ENCODE assay signal across 36 mouse cellular contexts in genomic region chr3:142122376-142122775, GRCm38 (mm10). TPM values are rescaled to one million over a fixed set of nuclear protein-coding genes. Genes with fewer than 3 reads are reported as not detected.
"Had no signal": no experiment of that assay in that cellular context is flagged by ENCODE, and none has a peak within 500 bp of the region (broad histone marks: within the 10 kb centered on the region; RNA-seq: fewer than 3 reads in every experiment).

No protein-coding gene starts in this region.

- H3K27me3 ChIP-seq: liver, embryonic 12.5 days; liver, embryonic 13.5 days; liver, embryonic 15.5 days; lung, embryonic 15.5 days; megakaryocyte, embryonic 14.5 days; midbrain, embryonic 12.5 days; midbrain, embryonic 13.5 days; midbrain, embryonic 15.5 days; neural tube, embryonic 12.5 days; neural tube, embryonic 13.5 days had no signal

- H3K4me1 ChIP-seq: liver, embryonic 12.5 days; liver, embryonic 13.5 days; liver, embryonic 15.5 days; megakaryocyte, embryonic 14.5 days; midbrain, embryonic 15.5 days had no signal

- H3K36me3 ChIP-seq: limb, embryonic 12.5 days; limb, embryonic 15.5 days; liver, embryonic 12.5 days; liver, embryonic 13.5 days; liver, embryonic 15.5 days; lung, embryonic 15.5 days; midbrain, embryonic 10.5 days; midbrain, embryonic 12.5 days; midbrain, embryonic 13.5 days; midbrain, embryonic 15.5 days; neural tube, embryonic 12.5 days; neural tube, embryonic 13.5 days had no signal

- H3K9me3 ChIP-seq: limb, embryonic 12.5 days; limb, embryonic 15.5 days; liver, embryonic 12.5 days; liver, embryonic 13.5 days; liver, embryonic 15.5 days; lung, embryonic 15.5 days; megakaryocyte, embryonic 14.5 days; midbrain, embryonic 10.5 days; midbrain, embryonic 12.5 days; midbrain, embryonic 13.5 days; midbrain, embryonic 15.5 days; neural tube, embryonic 12.5 days; neural tube, embryonic 13.5 days had no signal

- DNase-seq: left cerebral cortex, postnatal 4 days; liver; liver, embryonic 13.5 days; liver, postnatal 0 days; lung, adult 18-20 months; lung, adult 2 months; lung, embryonic 14.5 days; lung, postnatal 10 days; lung, postnatal 14 days; lung, postnatal 36 days; lung, postnatal 4 days; midbrain, embryonic 14.5 days had no signal

- ATAC-seq: liver, embryonic 12.5 days; liver, postnatal 0 days; lung, postnatal 0 days; midbrain, embryonic 13.5 days; midbrain, embryonic 15.5 days; midbrain, embryonic 16.5 days had no signal

- H3K4me2 ChIP-seq: limb, embryonic 12.5 days; limb, embryonic 15.5 days; liver, embryonic 11.5 days; liver, embryonic 12.5 days; liver, embryonic 13.5 days; liver, embryonic 15.5 days; lung, embryonic 14.5 days; lung, embryonic 15.5 days; midbrain, embryonic 11.5 days; midbrain, embryonic 12.5 days; midbrain, embryonic 13.5 days; midbrain, embryonic 15.5 days; neural tube, embryonic 12.5 days; neural tube, embryonic 13.5 days had no signal

- H3K4me3 ChIP-seq: limb, embryonic 12.5 days; limb, embryonic 15.5 days; liver, embryonic 12.5 days; liver, embryonic 13.5 days; liver, embryonic 15.5 days; lung, embryonic 15.5 days; megakaryocyte, embryonic 14.5 days; midbrain, embryonic 10.5 days; midbrain, embryonic 12.5 days; midbrain, embryonic 13.5 days; midbrain, embryonic 15.5 days; myocyte; neural tube, embryonic 12.5 days; neural tube, embryonic 13.5 days had no signal

- H3K9ac ChIP-seq: limb, embryonic 12.5 days; limb, embryonic 15.5 days; liver, embryonic 12.5 days; liver, embryonic 13.5 days; liver, embryonic 14.5 days; liver, embryonic 15.5 days; liver, postnatal 0 days; lung, embryonic 14.5 days; lung, embryonic 15.5 days; midbrain, embryonic 12.5 days; midbrain, embryonic 13.5 days; midbrain, embryonic 15.5 days; neural tube, embryonic 12.5 days; neural tube, embryonic 13.5 days had no signal

- H3K27ac ChIP-seq: limb, embryonic 12.5 days; limb, embryonic 15.5 days; liver, embryonic 12.5 days; liver, embryonic 13.5 days; liver, embryonic 14.5 days; liver, embryonic 15.5 days; lung, embryonic 15.5 days; macrophage; midbrain, embryonic 10.5 days; midbrain, embryonic 12.5 days; midbrain, embryonic 13.5 days; midbrain, embryonic 15.5 days; neural tube, embryonic 12.5 days; neural tube, embryonic 13.5 days had no signal

RNA-seq across cellular contexts. Expression of gene Bmpr1b, which starts 46.8 kb away (rescaled TPM):
- total RNA-seq: liver, adult 2 months; megakaryocyte progenitor cell, adult 5-6 weeks; megakaryocyte, adult 5-6 weeks; megakaryocyte-erythroid progenitor cell, adult 5-6 weeks; monocyte, adult 5-6 weeks had no signal
- polyA plus RNA-seq: liver, adult 2 months; liver, postnatal 0 days; macrophage had no signal
